13 mouse cellular contexts compared by ENCODE assay signal in the genomic region with DNA sequence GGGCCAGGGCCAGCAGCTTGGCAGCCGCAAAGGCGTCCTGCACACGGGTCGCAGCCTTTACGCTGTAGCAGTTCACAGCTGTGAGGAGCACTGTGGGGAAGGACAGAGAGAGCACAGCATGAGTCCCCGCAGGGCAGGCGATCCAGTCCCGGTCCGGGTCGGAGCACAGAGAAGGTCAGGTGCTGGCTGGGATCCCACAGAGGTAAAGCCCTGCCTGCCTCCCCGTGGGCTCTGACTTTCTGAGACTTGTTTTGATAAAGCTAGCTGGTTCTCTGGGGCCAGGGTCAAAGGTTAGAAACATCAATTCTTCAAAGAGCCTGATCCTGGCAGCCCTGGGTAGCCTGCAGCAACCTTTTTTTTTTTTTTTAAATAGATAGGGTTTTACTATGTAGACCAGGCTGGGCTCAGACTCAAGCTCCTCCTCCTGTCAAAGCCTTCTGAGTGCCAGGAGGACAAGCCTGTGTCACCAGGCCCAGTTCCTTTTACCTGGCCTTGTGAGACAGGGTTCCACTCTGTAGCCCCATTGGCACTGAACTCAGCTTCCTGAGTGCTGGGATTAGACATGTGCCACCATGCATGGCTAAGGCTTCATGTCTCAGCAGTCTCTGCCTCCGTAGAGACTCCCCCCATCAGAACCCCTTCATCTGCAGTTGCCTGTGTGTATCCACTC. TPM values are rescaled to one million over a fixed set of nuclear protein-coding genes. Genes with fewer than 3 reads are reported as not detected.
DNase-seq lines count a peak whose midpoint lies in the region; ATAC-seq lines count a peak whose summit lies in the region.
"Had no signal": no experiment of that assay in that cellular context is flagged by ENCODE, and none has a peak within 500 bp of the region (broad histone marks: within the 10 kb centered on the region; RNA-seq: fewer than 3 reads in every experiment).

No protein-coding gene starts in this region.

- intact Hi-C loops in heart, postnatal 36 days (cut with DNase I): no loop called here

- H3K36me3 ChIP-seq in heart, embryonic 13.5 days: peaks cover 16% of the 10 kb centered on the region
- peaks cover 8% of the 10 kb centered on the region for H3K36me3 ChIP-seq in intestine, embryonic 15.5 days
- peaks cover 39% of the 10 kb centered on the region for H3K36me3 ChIP-seq in liver, embryonic 16.5 days (ENCODE audit: control insufficient read depth, insufficient read depth)

- no peak for DNase-seq in heart, postnatal 36 days
- peak; percentile 59 for DNase-seq in ZHBTc4 (ENCODE audit: low read depth, low spot score)
- DNase-seq in urinary bladder, adult 2 months (ENCODE audit: low spot score): no peak
- DNase-seq in adipocyte (ENCODE audit: low spot score): no peak
- DNase-seq in cerebellum, adult 11 months: no peak
- DNase-seq: lung, postnatal 4 days; thymus, adult 2 months had no signal

- no peaks in the 10 kb centered on the region for H3K9me3 ChIP-seq in heart, embryonic 13.5 days
- no peaks in the 10 kb centered on the region for H3K9me3 ChIP-seq in intestine, embryonic 15.5 days
- no peaks in the 10 kb centered on the region for H3K9me3 ChIP-seq in liver, embryonic 16.5 days (replicated peaks; ENCODE audit: control insufficient read depth, low read length)

- H3K9ac ChIP-seq in heart, embryonic 13.5 days: peak overlapping the region; percentile 16; the same call in 1 of the 2 replicates
- H3K9ac ChIP-seq in intestine, embryonic 15.5 days: peak overlapping the region; percentile 28; the same call in 1 of the 2 replicates
- H3K9ac ChIP-seq in liver, embryonic 16.5 days (ENCODE audit: low read depth, low read length): peak overlapping the region; percentile 75

- WGBS in heart, embryonic 13.5 days: 70% methylated on average over 12 of the region's 12 CpGs
- 39% methylated on average over 12 of the region's 12 CpGs for WGBS in intestine, embryonic 15.5 days
- WGBS in liver, embryonic 16.5 days (ENCODE audit: insufficient replicate concordance): 82% methylated on average over 12 of the region's 12 CpGs

- ATAC-seq in heart, embryonic 13.5 days (ENCODE audit: extremely low read depth, insufficient number of reproducible peaks, low FRiP score, low TSS enrichment): no peak
- ATAC-seq in intestine, embryonic 15.5 days: peak; percentile 10; the same call in 1 of the 2 replicates
- no peak for ATAC-seq in liver, embryonic 16.5 days (ENCODE audit: low read depth)

- no peaks in the 10 kb centered on the region for H3K27me3 ChIP-seq in heart, embryonic 13.5 days (replicated peaks)
- no peaks in the 10 kb centered on the region for H3K27me3 ChIP-seq in intestine, embryonic 15.5 days (replicated peaks)
- no peaks in the 10 kb centered on the region for H3K27me3 ChIP-seq in liver, embryonic 16.5 days (ENCODE audit: control insufficient read depth, insufficient read depth, low read depth, low read length)

- no peak overlapping the region for H3K4me3 ChIP-seq in heart, embryonic 13.5 days
- no peak overlapping the region for H3K4me3 ChIP-seq in intestine, embryonic 15.5 days (replicated peaks)
- H3K4me3 ChIP-seq in liver, embryonic 16.5 days (ENCODE audit: low read depth, low read length): peak overlapping the region; percentile 18; the same call in 1 of the 2 replicates

- H3K27ac ChIP-seq in heart, embryonic 13.5 days (replicated peaks): no peak overlapping the region
- peak overlapping the region; percentile 94 for H3K27ac ChIP-seq in intestine, embryonic 15.5 days
- peak overlapping the region; percentile 98; the same call in 1 of the 2 replicates for H3K27ac ChIP-seq in liver, embryonic 16.5 days (ENCODE audit: low read length)

- H3K4me1 ChIP-seq in heart, embryonic 13.5 days: peaks cover 57% of the 10 kb centered on the region
- H3K4me1 ChIP-seq in intestine, embryonic 15.5 days (replicated peaks): peaks cover 43% of the 10 kb centered on the region
- H3K4me1 ChIP-seq in liver, embryonic 16.5 days (ENCODE audit: control insufficient read depth, low read depth, low read length): peaks cover 60% of the 10 kb centered on the region

- H3K4me2 ChIP-seq in heart, embryonic 13.5 days: peak overlapping the region; percentile 56; the same call in 1 of the 2 replicates
- H3K4me2 ChIP-seq in intestine, embryonic 15.5 days (replicated peaks): peak overlapping the region; percentile 51; the same call in 1 of the 2 replicates
- H3K4me2 ChIP-seq in liver, embryonic 16.5 days (ENCODE audit: low read depth, low read length): peak overlapping the region; percentile 68; the same call in 1 of the 2 replicates

RNA-seq across cellular contexts. Expression of a gene that starts 10.9 kb away (rescaled TPM):
- 16.1 and 17.3 TPM in 2 replicates for polyA plus RNA-seq in heart, embryonic 13.5 days (2015; fragmentation: Nextera tagmentation; extraction: Ambion mirVana)
- total RNA-seq in heart, postnatal 36 days (2021): 1 to 10 TPM; 3.1 to 3.6 TPM
- 17.9 and 18.1 TPM in 2 replicates for polyA plus RNA-seq in intestine, embryonic 15.5 days (2015; fragmentation: Nextera tagmentation; extraction: Ambion mirVana)
- polyA plus RNA-seq in liver, embryonic 16.5 days (2015; fragmentation: Nextera tagmentation; extraction: Ambion mirVana): 32.9 and 36.9 TPM in 2 replicates
- polyA plus RNA-seq in urinary bladder, adult 2 months (2012; rRNA removed): 11.0 and 14.1 TPM in 2 replicates

RNA-seq across cellular contexts. Expression of a gene that starts 48.1 kb away (rescaled TPM):
- 0.12 and 0.31 TPM in 2 replicates for polyA plus RNA-seq in heart, embryonic 13.5 days (2015; fragmentation: Nextera tagmentation; extraction: Ambion mirVana)
- total RNA-seq in heart, postnatal 36 days (2021): not detected
- 0.21 and 0.33 TPM in 2 replicates for polyA plus RNA-seq in intestine, embryonic 15.5 days (2015; fragmentation: Nextera tagmentation; extraction: Ambion mirVana)
- 5.6 and 8.4 TPM in 2 replicates for polyA plus RNA-seq in liver, embryonic 16.5 days (2015; fragmentation: Nextera tagmentation; extraction: Ambion mirVana)
- 0.07 TPM in 1 of 2 replicates, not detected in the other for polyA plus RNA-seq in urinary bladder, adult 2 months (2012; rRNA removed)
- total RNA-seq: heart, adult 18-20 months; layer of hippocampus, postnatal 10 days had no signal
- polyA plus RNA-seq: embryonic facial prominence, embryonic 14.5 days; thymus, adult 2 months had no signal

RNA-seq across cellular contexts. Expression of a gene that starts 52.9 kb away (rescaled TPM):
- 23.1 and 30.4 TPM in 2 replicates for polyA plus RNA-seq in heart, embryonic 13.5 days (2015; fragmentation: Nextera tagmentation; extraction: Ambion mirVana)
- total RNA-seq in heart, postnatal 36 days (2021): 10 to 100 TPM in 1 of 2 experiments, 1 to 10 TPM in 1; 8.5 to 19.2 TPM
- 32.4 and 34.1 TPM in 2 replicates for polyA plus RNA-seq in intestine, embryonic 15.5 days (2015; fragmentation: Nextera tagmentation; extraction: Ambion mirVana)
- polyA plus RNA-seq in liver, embryonic 16.5 days (2015; fragmentation: Nextera tagmentation; extraction: Ambion mirVana): 17.1 and 20.2 TPM in 2 replicates
- polyA plus RNA-seq in urinary bladder, adult 2 months (2012; rRNA removed): 32.7 and 45.7 TPM in 2 replicates

Comparison
In these comparisons a context has a peak if more than half of its experiments do, and no peak if none do; other contexts are left out.
1. H3K9ac ChIP-seq: peak in every context shown above with its lines; median percentile 75 in liver, embryonic 16.5 days; 28 in intestine, embryonic 15.5 days; 16 in heart, embryonic 13.5 days.